Mouse (Mus musculus) embryonic facial prominence, embryonic 12.5 days (tissue): Measurements from ENCODE around the gene Pyy. TPM values are rescaled to one million over a fixed set of nuclear protein-coding genes. Genes with fewer than 3 reads are reported as not detected.

ENCODE experiments used
- ATAC-seq: fragments of 200-750 bp; cut with Nextera tagmentation; 2 replicates; pipeline ENCODE4 v1.8.0; 2017; ENCODE audit not compliant: insufficient number of reproducible peaks, insufficient read depth, low FRiP score, low TSS enrichment
- H3K27ac ChIP-seq: fragments of 300-500 bp; sonication (generic); 2 replicates; pipeline ENCODE4 v1.5.1; 2016; ENCODE audit warnings: mild to moderate bottlenecking
- H3K27me3 ChIP-seq: fragments of 300-500 bp; sonication (generic); 2 replicates; pipeline ENCODE4 v1.6.1; 2016; ENCODE audit warnings: mild to moderate bottlenecking, moderate library complexity
- H3K36me3 ChIP-seq: fragments of 300-500 bp; sonication (generic); 2 replicates; pipeline ENCODE4 v1.6.1; 2016; ENCODE audit warnings: mild to moderate bottlenecking
- H3K4me1 ChIP-seq: fragments of 300-500 bp; sonication (generic); 2 replicates; pipeline ENCODE4 v1.6.1; 2016
- H3K4me2 ChIP-seq: fragments of 300-500 bp; sonication (generic); replicated peaks from 2 replicates; pipeline ENCODE4 v1.6.1; 2016; ENCODE audit warnings: mild to moderate bottlenecking, moderate library complexity
- H3K4me3 ChIP-seq: fragments of 300-500 bp; sonication (generic); 2 replicates; pipeline ENCODE4 v1.5.1; 2016; ENCODE audit warnings: mild to moderate bottlenecking
- H3K9ac ChIP-seq: fragments of 300-500 bp; sonication (generic); 2 replicates; pipeline ENCODE4 v1.6.1; 2016; ENCODE audit warnings: mild to moderate bottlenecking, moderate library complexity
- H3K9me3 ChIP-seq: fragments of 300-500 bp; sonication (generic); 2 replicates; pipeline ENCODE4 v1.6.1; 2016; ENCODE audit warnings: mild to moderate bottlenecking, moderate library complexity
- WGBS: fragments of 180-500 bp; shearing (Covaris S2); methylation state at CpG from one replicate; pipeline ENCODE4 v1.1.7; 2016; 5-methylcytosine and 5-hydroxymethylcytosine counted together
- polyA plus RNA-seq: library from polyadenylated mRNA; unstranded; fragments of >200 nt; fragmentation: Nextera tagmentation; extraction: Ambion mirVana; gene quantifications from 2 replicates; pipeline ENCODE4 v1.2.1, GENCODE M21; 2016

Gene Pyy
- polyA plus RNA-seq, 1 experiment from 2014 or later, result not detected

DNA sequence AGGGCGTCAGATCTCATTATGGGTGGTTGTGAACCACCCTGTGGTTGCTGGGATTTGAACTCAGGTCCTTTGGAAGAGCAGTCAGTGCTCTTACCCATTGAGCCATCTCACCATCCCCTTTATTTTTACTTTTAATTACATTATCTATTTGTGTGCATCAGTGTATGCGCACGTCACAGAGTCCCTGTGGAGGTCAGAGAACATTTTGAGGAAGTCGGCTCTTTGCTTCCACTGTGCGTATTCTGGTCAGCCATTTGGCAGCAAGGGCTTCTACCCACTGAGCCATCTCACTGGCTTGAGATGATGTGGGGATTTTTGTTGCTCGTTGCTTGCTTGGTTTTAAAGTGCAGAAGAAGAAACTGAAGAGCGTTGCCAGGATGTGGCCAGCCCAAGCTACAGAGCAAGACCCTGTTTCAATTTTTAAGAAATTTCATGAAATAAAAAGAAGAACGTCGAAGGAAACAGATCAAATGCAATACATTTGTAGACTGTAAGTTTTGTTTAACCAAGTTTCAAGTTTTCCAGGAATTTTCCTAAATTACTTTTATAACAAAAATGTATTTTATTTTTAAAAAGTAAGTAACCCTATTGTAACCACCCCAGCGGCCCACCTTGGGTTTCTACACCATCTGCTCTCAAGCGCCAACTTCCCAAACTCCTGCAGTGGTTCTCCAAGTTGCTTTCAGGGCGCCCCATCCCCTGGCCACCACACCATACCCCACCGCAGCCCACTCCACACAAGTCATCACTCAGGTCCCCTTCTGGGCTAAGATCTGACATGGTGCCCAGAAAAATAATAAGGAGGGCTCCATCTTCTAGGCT lies 30.2 kb upstream of the Pyy start:
- H3K36me3 ChIP-seq, result no peaks in the 10 kb centered on the region
- H3K9ac ChIP-seq, result no peak overlapping the region
- H3K4me3 ChIP-seq, result peak overlapping the region; percentile 15; the same call in 1 of the 2 replicates
- no peak for ATAC-seq
- no peaks in the 10 kb centered on the region for H3K9me3 ChIP-seq
- no peak overlapping the region for H3K27ac ChIP-seq
- peaks cover 8% of the 10 kb centered on the region for H3K4me1 ChIP-seq
- peak overlapping the region; percentile 44 for H3K4me2 ChIP-seq
- H3K27me3 ChIP-seq, result peaks cover 8% of the 10 kb centered on the region; the same call in 1 of the 2 replicates
- 40% methylated on average over 13 of the region's 13 CpGs for WGBS

DNA sequence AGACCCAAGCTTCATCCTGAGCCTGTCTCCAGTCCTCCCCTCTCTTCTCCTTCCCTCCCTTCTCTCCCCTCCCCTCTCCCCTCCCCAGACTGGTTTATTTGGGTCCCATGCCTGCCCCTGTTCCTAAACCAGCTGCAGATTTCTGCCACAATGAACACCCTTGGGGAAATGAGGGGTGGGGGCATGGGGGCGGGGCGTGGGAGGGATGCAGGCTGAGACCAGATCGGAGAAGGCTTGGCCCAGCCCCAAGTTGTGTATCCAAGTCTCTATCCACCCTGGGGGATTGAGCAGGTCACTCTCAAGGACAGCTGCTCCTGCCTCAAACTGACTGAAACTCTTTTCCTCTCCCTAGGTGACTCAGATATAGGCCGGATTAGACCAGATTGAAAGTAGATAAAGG lies 26.9 kb upstream of the Pyy start:
- Histone ChIP-seq H3K9me3 (no peaks in the 10 kb centered on the region), H3K36me3 (no peaks in the 10 kb centered on the region), H3K9ac (no peak overlapping the region), H3K27me3 (peaks cover 6% of the 10 kb centered on the region; the same call in 1 of the 2 replicates), H3K27ac (no peak overlapping the region), H3K4me1 (peaks cover 8% of the 10 kb centered on the region), H3K4me2 (no peak overlapping the region), H3K4me3 (no peak overlapping the region)
- WGBS, result 31% methylated on average over 4 of the region's 4 CpGs
- no peak for ATAC-seq

DNA sequence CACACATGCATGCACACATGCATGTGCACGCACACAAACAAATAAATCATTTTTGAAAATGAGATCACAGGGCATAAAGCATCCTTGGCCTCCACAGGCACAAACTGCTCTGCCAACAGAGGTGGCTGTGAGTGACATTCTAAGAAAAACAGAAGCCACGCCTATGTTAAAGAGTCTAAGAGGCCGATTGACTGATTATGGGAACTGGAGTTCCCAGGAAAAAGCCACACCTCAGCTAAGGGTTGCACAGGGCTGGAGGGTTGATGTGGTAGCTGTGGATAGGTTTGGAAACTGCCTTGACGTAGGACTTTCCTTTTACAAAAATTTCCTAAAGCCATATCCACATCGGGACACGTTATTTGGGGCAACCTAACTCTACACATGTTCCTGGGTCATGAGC lies 9.8 kb upstream of the Pyy start:
- Histone ChIP-seq H3K9ac (no peak overlapping the region), H3K27me3 (no peaks in the 10 kb centered on the region), H3K27ac (no peak overlapping the region), H3K9me3 (peaks cover 5% of the 10 kb centered on the region; the same call in 1 of the 2 replicates), H3K4me2 (no peak overlapping the region), H3K4me3 (no peak overlapping the region), H3K36me3 (no peaks in the 10 kb centered on the region), H3K4me1 (no peaks in the 10 kb centered on the region)
- ATAC-seq, result no peak
- WGBS, result 79% methylated on average over 6 of the region's 6 CpGs

DNA sequence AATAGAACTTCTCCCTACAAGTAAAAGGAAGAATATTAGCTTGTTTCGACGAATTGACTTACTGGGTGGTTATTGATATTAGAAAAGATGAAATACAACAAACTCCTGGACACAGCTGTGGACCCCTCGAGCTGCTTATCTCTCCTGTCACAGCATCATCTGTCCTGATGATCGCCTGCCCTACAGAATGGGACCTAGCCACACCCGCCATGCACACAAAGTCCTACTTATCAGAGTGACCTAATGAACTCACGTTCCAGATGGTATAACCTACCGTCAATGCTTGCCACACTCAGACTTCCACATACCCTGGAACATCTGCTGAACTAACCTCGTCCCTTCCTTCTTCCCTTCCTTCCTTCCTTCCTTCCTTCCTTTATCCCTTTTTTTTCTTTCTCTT lies 8.6 kb upstream of the Pyy start:
- H3K9me3 ChIP-seq, result peaks cover 5% of the 10 kb centered on the region; the same call in 1 of the 2 replicates
- H3K27me3 ChIP-seq, result no peaks in the 10 kb centered on the region
- no peaks in the 10 kb centered on the region for H3K4me1 ChIP-seq
- no peaks in the 10 kb centered on the region for H3K36me3 ChIP-seq
- no peak overlapping the region for H3K9ac ChIP-seq
- H3K4me3 ChIP-seq, result no peak overlapping the region
- no peak overlapping the region for H3K27ac ChIP-seq
- no peak overlapping the region for H3K4me2 ChIP-seq
- no peak for ATAC-seq
- 80% methylated on average over 8 of the region's 8 CpGs for WGBS

DNA sequence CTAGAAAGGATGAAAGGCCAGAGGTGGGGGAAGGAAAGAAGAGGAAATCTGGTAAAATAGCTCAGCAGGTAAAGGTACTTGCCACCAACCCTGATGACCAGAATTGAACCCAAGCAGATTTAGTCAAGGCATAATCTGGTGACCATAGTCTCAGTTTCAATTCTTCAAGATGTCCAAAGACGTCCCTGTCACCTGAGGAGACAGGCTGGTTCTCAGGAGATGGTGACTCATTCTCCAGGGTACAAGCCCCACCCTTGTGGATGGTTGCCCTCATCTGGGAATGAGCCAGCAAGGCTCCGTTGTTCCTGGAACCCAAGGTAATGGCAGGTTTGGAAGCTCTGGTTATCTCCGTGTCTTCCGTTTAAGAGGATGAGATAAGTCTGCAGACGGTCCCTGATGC lies 3.9 kb upstream of the Pyy start:
- no peaks in the 10 kb centered on the region for H3K9me3 ChIP-seq
- H3K27me3 ChIP-seq, result peaks cover 32% of the 10 kb centered on the region
- no peak for ATAC-seq
- H3K36me3 ChIP-seq, result no peaks in the 10 kb centered on the region
- H3K4me3 ChIP-seq, result no peak overlapping the region
- H3K4me2 ChIP-seq, result no peak overlapping the region
- H3K27ac ChIP-seq, result no peak overlapping the region
- 79% methylated on average over 5 of the region's 5 CpGs for WGBS
- peaks cover 11% of the 10 kb centered on the region for H3K4me1 ChIP-seq
- no peak overlapping the region for H3K9ac ChIP-seq

DNA sequence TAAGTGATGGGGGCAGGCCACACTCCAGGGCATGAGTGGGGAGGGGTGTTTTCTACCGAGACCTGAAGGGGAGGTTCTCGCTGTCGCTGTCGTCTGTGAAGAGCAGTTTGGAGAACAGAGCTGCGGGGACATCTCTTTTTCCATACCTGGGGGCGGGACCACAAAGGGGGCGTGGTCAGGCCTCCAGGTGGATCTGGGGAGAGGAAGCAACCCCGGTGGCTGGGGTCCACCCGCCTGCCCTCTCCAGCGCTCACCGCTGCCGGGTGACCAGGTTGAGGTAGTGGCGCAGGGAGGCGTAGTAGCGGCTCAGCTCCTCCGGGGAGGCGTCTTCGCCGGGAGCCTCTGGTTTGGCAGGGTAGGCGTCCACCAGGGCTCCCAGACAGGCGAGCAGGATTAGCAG lies 721 bp downstream of the Pyy start:
- Histone ChIP-seq H3K9me3 (no peaks in the 10 kb centered on the region), H3K36me3 (no peaks in the 10 kb centered on the region)

DNA sequence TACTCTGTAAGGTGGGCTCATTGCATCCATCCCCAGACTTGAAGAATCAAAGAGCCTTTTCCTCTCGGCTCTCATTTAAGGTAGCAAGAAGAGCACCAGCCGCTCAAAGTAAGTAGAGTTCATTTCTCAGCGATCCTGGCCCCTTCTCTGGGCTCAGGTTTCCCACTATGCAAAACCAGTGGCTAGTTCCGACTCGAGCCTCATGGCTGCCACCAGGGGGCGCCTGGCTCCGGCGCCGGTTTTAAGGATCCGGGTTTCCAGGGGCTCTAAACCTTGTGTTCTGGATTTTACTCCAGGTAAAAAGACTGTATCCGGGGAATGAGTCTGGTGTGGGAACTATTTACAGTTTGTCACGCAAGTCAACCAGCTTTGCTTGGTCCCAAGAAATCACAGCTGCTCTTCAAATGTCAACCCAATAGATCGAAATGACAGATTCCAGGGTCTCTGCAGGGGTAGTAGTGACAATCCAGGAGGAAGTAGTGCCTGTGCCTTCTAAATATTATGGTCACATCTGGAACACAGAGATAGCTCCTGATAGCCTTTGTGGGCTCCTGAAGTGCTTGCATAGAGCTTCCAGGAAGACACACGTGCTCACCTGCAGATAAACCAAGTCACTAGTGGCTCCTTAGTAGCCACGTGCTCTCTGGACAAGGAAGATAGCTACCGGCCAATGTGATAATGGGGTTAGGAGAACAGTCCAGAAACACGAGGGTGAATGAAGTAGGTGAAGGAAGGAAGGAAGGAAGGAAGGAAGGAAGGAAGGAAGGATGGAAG lies 5.0 kb downstream of the Pyy start:
- no peak for ATAC-seq
- Histone ChIP-seq H3K27ac (no peak overlapping the region), H3K4me1 (peaks cover 15% of the 10 kb centered on the region), H3K4me2 (no peak overlapping the region), H3K9ac (no peak overlapping the region), H3K36me3 (no peaks in the 10 kb centered on the region), H3K4me3 (no peak overlapping the region), H3K27me3 (peaks cover 69% of the 10 kb centered on the region), H3K9me3 (no peaks in the 10 kb centered on the region)
- WGBS, result 19% methylated on average over 17 of the region's 17 CpGs

More for the DNA sequence above, 721 bp downstream of the Pyy start:
- Histone ChIP-seq H3K27ac (no peak overlapping the region), H3K27me3 (peaks cover 69% of the 10 kb centered on the region), H3K9ac (no peak overlapping the region), H3K4me3 (peak overlapping the region; percentile 17; the same call in 1 of the 2 replicates), H3K4me1 (peaks cover 16% of the 10 kb centered on the region), H3K4me2 (peak overlapping the region; percentile 29)
- no peak for ATAC-seq
- 2% methylated on average over 21 of the region's 21 CpGs for WGBS

DNA sequence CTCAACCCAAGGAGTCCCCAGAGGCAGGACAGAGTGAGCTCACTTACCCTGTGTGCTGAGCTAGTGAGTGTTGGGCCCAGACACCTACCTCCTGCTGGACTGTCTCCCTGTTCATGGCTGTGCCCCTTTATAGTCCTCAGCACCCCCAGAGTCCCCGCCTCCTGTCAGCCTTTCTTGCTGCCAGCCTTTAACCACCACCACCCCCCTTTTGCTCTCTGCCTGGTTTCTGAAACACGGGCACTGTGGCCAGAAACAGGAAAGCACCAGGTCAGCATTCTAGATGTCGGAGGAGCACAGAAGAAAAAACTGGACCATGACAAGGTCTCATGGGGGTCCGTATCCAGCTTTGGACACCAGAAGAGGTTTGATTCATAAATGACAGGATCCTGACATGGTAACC lies 6.4 kb downstream of the Pyy start, which contains the start of gene Ppy:
Gene Ppy (minus strand): TSS at position 101 of the 400 bp plus-strand sequence.
- no peak within 1 kb of the TSS for H3K4me3 ChIP-seq
- 76% methylated on average over 4 of the region's 4 CpGs for WGBS

DNA sequence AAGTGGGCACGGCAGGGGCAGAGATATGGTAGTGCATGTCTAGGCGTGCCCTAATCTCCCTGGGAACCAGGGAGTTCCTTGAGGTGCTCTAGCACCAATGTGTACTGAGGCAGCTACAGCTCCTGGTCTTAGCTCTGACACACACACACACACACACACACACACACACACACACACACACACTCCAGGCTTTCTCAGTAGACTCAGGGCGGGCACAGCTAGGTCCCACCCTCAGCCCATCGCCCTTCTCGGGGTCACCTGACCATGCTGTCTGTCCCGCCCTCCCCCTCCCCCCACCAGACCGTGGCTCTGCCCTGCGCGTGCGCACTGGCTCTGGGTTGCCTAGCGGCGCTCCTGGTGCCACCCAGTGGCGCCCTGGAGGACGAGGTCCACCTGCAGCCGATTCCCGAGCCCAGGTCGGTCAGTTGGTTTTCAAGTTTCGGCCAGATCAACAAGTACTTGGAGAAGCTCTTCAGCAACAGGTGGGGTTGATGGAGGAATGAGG lies 10.7 kb downstream of the Pyy start:
- H3K4me2 ChIP-seq, result peak overlapping the region; percentile 47
- H3K27ac ChIP-seq, result no peak overlapping the region
- 7% methylated on average over 18 of the region's 18 CpGs for WGBS
- peaks cover 22% of the 10 kb centered on the region; the same call in 1 of the 2 replicates for H3K27me3 ChIP-seq
- 0 out of 2 replicates have a peak overlapping the region, but pooled peaks have one; percentile 4 for H3K9ac ChIP-seq
- H3K36me3 ChIP-seq, result no peaks in the 10 kb centered on the region
- peak; percentile 75 for ATAC-seq
- H3K4me1 ChIP-seq, result peaks cover 7% of the 10 kb centered on the region; the same call in 1 of the 2 replicates
- no peaks in the 10 kb centered on the region for H3K9me3 ChIP-seq
- peak overlapping the region; percentile 19 for H3K4me3 ChIP-seq

More for the DNA sequence above, 6.4 kb downstream of the Pyy start, which contains the start of gene Ppy:
- Histone ChIP-seq H3K27ac (no peak within 1 kb of the TSS), H3K9me3 (no peaks in the 10 kb centered on the region), H3K4me2 (no peak within 1 kb of the TSS), H3K36me3 (no peaks in the 10 kb centered on the region), H3K4me1 (peaks cover 12% of the 10 kb centered on the region; the same call in 1 of the 2 replicates), H3K27me3 (peaks cover 55% of the 10 kb centered on the region), H3K9ac (no peak within 1 kb of the TSS)
- no peak for ATAC-seq

DNA sequence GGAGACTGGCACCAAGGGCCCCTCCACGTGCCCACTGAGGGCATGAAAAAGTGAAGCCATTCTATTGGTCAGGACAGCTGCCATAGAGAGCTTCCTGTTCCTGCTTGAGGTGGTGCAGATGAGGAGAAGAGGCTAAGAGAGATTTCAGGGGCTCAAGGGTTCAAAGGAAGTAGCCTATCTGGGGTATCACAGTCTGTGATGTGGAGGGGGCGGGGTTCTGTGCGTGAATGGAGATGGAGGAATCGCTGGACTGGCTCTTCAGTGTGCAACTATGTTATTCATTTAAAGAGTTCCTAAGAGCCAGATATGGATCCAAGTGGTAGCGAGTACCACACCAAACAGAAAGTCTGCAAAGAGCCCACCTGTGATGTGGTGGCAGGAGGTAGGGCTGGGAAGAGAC lies 11.2 kb downstream of the Pyy start:
- peak overlapping the region; percentile 47 for H3K4me2 ChIP-seq
- no peaks in the 10 kb centered on the region for H3K36me3 ChIP-seq
- H3K9ac ChIP-seq, result no peak overlapping the region
- H3K4me3 ChIP-seq, result peak overlapping the region; percentile 19; the same call in 1 of the 2 replicates
- WGBS, result 80% methylated on average over 5 of the region's 5 CpGs
- no peaks in the 10 kb centered on the region for H3K9me3 ChIP-seq
- H3K27ac ChIP-seq, result no peak overlapping the region
- no peak for ATAC-seq
- H3K4me1 ChIP-seq, result peaks cover 7% of the 10 kb centered on the region; the same call in 1 of the 2 replicates
- H3K27me3 ChIP-seq, result peaks cover 19% of the 10 kb centered on the region; the same call in 1 of the 2 replicates

DNA sequence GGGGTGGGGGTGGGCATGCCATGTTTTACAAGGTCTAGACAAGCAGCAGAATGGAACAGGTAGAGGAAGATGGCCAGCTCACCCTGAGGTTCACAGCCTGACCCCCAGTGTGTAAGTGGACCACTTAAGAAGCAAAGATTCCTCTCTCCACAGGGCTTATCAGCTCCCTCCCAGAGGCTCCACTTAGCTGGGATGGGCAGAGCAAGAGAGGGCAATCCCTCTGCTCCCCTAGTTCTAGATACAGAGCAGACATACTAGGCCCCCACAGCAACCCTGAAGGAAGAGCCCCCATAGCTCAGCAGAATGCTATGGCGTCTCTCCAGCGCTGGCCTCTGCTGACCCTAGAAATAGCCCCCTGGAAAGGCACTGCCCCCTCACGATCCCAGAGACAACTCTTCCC lies 12.0 kb downstream of the Pyy start:
- ATAC-seq, result no peak
- Histone ChIP-seq H3K4me3 (no peak overlapping the region), H3K9ac (no peak overlapping the region), H3K36me3 (no peaks in the 10 kb centered on the region), H3K4me2 (no peak overlapping the region), H3K4me1 (peaks cover 7% of the 10 kb centered on the region; the same call in 1 of the 2 replicates), H3K27me3 (peaks cover 14% of the 10 kb centered on the region; the same call in 1 of the 2 replicates), H3K27ac (no peak overlapping the region), H3K9me3 (no peaks in the 10 kb centered on the region)
- WGBS, result 87% methylated on average over 3 of the region's 3 CpGs
